Mouse (Mus musculus) layer of hippocampus, postnatal 25 days (tissue): Measurements from ENCODE around the gene Tmc6. TPM values are rescaled to one million over a fixed set of nuclear protein-coding genes. Genes with fewer than 3 reads are reported as not detected.
"Not testable (repeated sequence)": the region's sequence is repeated elsewhere in the genome, so short reads cannot be mapped to it uniquely, and the experiment has no call there.

Experiments
- DNase-seq, 2 experiments: peaks; one replicate each; pipeline ENCODE4 v3.0.0; 2022; ENCODE audit warnings: mixed read lengths in 2 of 2, low spot score in 1 of 2; ENCODE audit errors: extremely low spot score in 1 of 2
- total RNA-seq, 2 experiments: library from RNA; stranded (reverse); gene quantifications; 2 replicates each; pipeline ENCODE4 v1.2.3; 2021

Tmc6 gene
- total RNA-seq, 2 experiments from 2014 or later: 5.3 to 5.5 TPM

- DNase-seq: no peak
Measured at GRCm38 (mm10) chr11:117813867-117814266, 31.9 kb upstream of the Tmc6 start.

DNA sequence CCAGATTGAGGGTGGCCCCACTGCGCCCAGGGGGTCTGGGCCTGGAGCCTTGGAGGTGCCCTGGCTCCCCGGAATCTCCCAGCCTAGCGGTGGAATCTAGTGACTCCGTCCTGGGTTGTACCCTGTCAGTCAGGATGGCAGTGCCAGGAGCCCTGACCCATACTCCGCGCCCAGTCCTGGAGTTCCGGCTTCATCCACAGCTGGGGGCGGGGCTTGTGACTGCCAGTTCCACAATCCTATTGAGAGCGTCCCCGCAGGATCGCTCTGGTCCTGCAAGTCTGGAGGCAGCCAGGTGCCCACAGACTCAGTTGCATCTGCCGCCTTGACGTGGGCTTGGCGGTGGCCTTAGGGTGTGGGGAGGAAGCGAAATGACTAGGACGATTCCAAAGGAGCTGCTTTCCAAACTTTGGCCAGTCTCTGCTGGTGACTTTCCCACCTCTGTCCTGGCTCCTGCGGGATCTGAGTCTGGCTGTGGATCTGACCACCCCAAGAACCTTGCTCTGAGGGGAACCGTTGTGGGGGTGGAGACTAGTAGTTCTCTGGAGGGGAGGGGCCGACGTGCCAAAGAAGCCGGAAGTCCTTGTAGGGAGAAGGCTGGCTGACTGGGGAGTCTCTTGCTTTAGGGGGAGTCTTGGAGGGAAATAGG, 28.5 kb upstream of the Tmc6 start:
- peak in 1 of 2 experiments; percentile 61 for DNase-seq

- DNase-seq: peak; percentile 34 to 47
Measured at GRCm38 (mm10) chr11:117809407-117810311, 27.7 kb upstream of the Tmc6 start, which contains the start of the genes Gm20708 and Syngr2. Gene Gm20708, plus strand, starts transcription at chr11:117809668. Gene Syngr2, plus strand, starts transcription at chr11:117809668.

DNA sequence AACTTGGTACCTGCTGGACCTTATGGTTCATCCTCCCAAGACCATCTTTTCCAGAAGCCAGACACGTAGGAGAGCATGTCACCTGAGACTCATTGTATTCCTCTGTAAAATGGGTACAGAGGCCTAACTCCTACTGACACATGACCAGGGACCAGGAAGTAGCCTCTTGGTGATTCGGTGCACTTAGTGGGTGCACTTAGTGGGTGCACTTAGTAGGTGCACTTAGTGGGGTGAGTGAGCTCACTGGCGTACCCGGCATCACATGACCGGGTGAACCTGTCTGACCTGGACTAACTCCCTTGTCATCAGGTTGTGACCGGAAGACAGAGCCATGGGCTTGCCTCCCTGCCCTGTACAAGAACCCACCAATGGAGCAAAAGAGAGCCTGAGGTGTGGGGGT, 24.8 kb upstream of the Tmc6 start:
- no peak for DNase-seq

DNA sequence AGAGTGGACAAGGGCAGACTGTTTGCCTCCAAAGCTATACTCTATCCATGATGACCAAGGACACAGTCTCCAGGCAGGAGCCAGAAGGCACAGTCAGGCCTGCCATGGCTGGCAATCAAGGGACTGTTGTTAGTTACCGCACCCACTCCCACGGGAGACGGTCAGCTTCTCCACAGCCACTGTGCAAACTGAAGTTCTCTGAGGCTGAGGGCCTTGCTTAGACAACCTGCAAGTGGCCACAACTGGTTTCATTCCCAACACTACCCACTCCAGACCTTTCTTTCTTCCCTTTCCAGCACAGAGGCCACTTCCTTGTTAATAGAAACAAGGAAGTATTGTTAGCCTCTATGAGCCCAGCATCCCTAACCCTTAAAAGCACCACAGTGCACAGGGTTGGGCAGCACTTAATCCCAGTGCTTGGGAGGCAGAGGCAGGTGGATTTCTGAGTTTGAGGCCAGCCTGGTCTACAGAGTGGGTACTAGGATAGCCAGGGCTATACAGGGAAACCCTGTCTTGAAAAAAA, 21.2 kb upstream of the Tmc6 start:
- DNase-seq: no peak

DNA sequence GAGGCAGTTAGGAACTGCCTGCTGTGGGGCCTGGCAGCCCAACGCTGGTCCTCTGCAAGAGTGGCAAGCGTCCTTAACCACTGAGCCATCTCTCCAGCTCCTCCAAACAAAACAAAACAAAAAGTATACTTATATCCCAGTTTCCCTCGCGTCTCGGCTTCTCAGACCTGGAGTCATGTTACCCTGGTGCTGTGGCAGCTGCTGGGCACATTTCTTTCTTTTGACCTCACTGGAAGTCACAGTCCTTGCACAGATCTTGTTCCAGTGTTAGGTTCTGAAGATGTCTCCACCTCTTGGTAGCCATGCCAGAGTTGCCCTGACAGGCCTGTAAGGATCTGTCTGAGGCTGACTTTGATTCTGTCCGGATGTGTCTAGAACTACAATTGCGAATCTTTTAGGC, 19.7 kb upstream of the Tmc6 start:
- no peak for DNase-seq

DNA sequence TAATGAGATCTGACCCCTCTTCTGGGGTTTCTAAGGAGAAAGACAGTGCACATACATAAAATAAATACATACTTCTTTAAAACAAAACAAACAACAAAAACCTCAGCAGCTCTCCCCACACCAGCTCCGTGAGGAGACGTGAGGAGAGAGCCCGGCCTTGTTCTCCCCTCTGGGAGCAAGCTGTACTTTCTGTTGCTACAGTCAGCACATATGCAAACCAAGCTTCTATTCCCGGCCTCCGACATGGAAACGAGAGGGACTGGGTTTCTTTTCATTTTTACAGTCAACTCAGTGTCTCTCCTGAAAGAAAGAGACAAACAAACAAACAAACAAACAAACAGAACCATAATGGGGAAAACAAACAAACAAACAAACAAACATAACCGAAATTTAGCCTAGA, 18.0 kb upstream of the Tmc6 start:
- no peak for DNase-seq

DNA sequence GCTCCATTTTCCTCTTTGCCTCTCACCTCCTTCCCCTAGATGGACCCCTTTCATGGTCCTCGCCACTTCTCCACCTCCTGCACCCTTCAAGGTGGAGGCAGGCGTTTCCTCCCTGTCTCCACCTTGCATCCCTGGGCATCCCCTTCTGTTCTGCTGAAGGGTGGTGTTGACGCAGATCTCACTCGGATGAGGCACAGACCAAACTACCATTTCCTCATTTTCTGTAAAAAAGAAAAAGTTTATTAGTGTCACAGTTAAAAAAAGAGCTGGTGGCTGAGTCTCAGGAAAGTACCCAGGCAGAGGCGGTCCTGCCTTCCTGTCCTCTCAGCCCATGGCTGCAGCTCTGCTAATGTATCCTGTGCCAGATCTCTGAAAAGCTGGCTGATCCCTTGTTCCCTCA, 17.2 kb upstream of the Tmc6 start:
- DNase-seq: no peak

DNA sequence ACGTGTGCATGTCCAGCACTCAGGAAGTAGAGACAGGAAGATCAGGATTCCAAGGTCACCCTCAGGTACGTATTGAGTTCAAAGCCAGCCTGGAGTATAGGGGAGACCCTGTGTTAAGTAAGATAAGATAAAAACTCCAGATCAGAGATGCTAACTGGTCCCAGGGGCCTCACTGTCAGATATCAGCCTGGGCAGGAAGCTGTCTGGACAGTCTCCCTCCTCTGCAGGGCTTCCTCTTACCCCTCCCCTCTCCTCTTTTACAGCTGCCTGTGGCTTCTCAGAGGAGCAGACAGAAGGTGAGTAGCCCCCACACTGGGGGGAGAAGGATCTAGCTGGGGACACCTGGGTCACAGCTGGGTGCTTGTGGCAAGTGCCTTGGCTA, 16.2 kb upstream of the Tmc6 start:
- DNase-seq: no peak

GRCm38 (mm10) chr11:117797511-117798159, 15.6 kb upstream of the Tmc6 start, which contains the start of gene 6030468B19Rik:
Gene 6030468B19Rik, plus strand, starts transcription at chr11:117797660.
- DNase-seq: no peak

- DNase-seq: no peak
Measured at GRCm38 (mm10) chr11:117796954-117797353, 15.0 kb upstream of the Tmc6 start.

DNA sequence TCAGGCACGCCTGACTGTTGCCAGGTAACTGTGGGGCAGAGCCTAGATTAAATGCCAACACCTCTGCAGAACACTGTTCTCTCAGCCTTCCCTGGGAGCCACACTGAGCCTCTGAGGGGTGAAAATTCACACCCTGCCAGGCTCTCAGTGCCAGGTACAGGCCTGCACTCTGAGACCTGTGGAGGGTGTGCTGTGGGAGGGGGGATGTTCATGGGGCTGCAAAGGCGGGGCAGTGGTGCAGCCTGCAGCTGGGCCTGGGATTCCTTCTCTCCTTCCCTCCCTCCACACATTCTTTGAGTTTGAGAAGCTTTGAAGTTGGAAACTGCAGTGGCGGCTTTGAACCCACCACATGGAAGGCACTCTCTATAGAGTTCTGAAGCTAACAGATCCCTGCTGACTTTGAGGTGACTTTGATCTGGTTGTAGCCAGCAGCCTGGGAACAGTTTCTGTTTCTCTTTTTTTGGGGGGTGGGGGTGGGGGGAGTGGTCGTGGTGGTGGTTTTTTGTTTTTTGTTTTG, 12.1 kb upstream of the Tmc6 start:
- DNase-seq: no peak

DNA sequence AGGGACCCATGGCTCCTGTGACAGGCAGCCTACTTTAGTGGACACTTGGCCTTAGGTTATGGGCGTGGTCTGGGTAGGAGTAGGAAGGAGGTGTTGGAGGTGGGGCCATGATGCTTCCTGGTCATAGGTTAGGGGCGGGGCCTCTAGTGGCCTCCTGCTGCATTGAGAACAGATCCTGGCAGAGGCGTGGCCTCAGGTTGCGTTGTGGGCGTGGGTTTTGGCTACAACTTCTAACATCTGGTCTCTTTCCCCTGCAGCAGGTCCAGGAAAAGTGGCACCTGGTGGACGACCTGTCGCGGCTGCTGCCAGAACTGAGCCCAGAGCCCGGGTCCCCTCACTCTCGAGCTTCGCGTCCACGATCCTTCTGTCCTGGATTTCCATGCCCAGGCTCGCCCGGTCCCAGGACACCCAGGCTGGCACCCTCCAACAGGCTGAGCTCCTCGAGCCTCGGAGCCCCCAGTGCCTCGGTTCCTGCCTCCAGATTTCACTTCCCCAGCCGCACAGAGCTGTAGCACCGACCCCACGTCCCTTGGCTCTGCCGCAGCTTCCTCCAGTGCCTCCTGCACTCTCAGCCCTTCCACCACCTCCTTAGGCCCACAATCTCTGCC, 10.4 kb upstream of the Tmc6 start:
- DNase-seq: no peak

GRCm38 (mm10) chr11:117791441-117791761, 9.4 kb upstream of the Tmc6 start:
- no peak for DNase-seq

- DNase-seq: no peak
Measured at GRCm38 (mm10) chr11:117790703-117791440, 8.9 kb upstream of the Tmc6 start.

- DNase-seq: peak; percentile 36 to 77
Measured at GRCm38 (mm10) chr11:117790286-117790685, 8.3 kb upstream of the Tmc6 start.

DNA sequence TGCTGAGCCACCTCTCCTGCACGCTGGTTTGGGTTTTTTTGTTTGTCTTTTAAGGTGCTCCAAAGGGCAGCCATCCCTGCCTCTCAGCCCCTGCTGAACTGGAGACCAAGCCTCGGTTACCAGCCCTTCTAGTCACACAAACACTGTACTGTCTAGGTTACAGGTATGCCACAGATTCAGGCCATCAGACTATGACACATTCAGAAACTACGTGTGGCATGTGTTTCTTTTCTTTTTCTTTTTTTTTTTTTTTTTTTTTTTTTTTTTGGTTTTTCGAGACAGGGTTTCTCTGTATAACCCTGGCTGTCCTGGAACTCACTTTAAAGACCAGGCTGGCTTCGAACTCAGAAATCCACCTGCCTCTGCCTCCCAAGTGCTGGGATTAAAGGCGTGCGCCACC, 6.5 kb upstream of the Tmc6 start:
- DNase-seq: not testable (repeated sequence)

DNA sequence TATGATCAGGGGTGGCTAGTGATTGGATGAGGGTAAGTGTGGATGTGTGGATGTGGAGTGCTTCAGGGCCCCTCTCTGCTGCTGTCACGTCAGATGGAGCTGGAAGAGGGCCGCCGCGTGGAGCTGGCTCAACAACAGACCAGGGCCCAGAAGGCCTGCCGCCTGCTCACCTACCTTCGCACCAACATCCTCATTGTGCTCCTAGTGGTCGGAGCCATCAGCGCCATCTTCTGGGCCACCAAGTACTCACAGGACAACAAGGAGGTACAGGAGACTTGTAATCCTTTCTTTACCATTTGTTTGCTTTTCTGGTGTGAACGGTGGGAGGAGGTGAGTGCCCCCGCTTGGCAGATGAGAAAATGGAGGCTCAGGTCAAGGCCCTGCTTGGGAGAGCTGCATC, 4.3 kb upstream of the Tmc6 start:
- DNase-seq: peak in 1 of 2 experiments; percentile 61

DNA sequence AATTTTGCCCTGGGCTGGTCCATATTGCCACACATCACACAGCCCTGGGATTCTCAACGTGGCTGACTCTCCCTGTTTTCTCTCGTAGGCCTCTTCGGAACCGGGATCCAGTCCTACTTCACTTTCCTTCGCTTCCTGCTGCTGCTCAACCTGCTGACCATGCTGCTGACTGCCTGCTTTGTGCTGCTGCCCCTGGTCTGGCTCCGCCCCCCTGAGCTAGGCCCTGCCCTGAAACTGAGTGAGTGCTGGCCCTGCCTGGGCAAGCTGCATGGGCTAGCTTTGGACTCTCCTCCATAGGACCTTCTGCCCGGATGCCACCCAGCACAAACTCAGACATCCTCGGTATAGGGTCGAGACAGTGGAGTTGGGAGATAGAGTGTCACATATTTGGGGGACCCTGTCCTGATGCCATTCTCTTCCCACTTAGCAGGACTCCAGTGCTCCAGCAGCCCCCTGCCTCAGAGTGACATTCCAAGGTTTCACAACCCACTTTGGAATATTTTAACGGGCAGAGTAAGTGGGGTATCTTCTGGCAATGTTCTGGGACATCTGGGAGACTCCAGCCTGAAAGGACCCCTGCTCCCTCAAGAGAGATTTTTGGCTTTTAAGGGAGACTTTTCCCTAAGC, 1.8 kb upstream of the Tmc6 start:
- DNase-seq: no peak
